Mouse (Mus musculus): ENCODE measurements at regions not wholly inside any gene's neighbourhood (a gene's known extent, or its start where the extent isn't known, plus 50 kb on each side); places are given as distances from the start of the nearest gene placed in this dataset.

DNA sequence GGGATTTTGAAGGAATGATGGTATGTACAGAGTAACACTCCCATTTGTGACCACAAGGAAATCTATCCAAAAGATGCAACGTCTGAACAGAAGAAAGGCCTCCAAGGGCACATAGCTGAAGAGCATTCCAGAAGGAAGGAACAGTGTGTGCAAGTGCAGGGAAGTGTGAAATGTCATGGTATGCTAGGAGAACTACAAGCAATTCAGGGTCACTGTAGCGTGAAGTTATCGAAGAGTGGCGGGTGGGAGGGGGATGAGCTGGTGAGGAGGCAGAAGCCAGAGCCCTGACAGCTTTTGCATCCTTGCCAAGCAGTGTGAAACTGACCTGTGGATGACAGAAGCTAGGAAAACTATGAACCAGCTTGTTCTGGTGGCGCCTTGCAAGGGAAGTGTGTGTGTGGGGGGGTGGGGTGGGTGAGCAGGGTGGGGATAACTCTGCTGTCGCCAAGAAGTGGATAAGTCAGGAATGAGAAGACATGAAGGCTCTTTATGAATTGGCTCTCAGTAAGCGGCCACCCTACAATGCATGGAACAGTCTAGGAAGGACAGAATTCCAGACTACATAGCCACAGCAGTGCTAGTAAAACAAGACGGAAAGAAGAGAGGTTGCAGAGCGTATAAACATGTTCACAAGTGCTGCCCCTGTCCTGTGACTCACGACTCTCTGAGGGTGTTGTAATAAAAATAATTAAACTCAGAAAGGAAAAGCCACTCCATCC lies 179.3 kb upstream of the Acvr2a start:
- 39% methylated on average over 10 of the region's 10 CpGs for WGBS
- no peak for TF ChIP-seq CTCF (conservative IDR thresholded peaks at IDR 0.05; ENCODE audit: insufficient read depth, insufficient read length, low read depth, low read length)
- TF ChIP-seq POLR2A (IDR thresholded peaks at IDR 0.05; ENCODE audit: low read depth, low read length), result no peak
- Histone ChIP-seq H3K27me3 (replicated peaks; ENCODE audit: control insufficient read depth, insufficient read depth, low read length) (no peaks in the 10 kb centered on the region), H3K36me3 (ENCODE audit: control insufficient read depth, insufficient read depth, low read length) (no peaks in the 10 kb centered on the region), H3K27ac (ENCODE audit: insufficient read depth, low read depth, low read length) (no peak overlapping the region), H3K4me1 (ENCODE audit: control insufficient read depth, insufficient read depth, low read length) (no peaks in the 10 kb centered on the region), H3K4me3 (ENCODE audit: insufficient read depth, low read depth, low read length) (no peak overlapping the region)
- DNase-seq, result peak; percentile 26

DNA sequence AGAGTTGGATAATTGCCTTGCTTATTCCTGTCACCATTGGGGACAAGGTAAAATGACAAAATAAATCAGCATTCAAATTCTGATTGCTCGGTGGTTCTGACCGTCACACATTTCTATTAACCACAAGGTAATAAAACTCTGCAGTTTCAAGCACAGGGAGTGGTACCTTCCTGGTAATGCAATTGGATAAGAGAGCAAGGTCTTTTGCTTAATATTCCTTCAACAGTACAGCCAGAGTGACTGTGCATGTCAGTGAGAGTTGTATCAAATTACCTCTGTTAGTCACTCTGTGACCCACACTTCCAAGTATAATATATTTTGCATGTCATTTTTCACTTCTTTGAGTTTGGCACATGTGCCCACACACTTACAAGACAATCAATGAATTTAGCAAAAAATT lies 177.8 kb upstream of the Acvr2a start:
- Histone ChIP-seq H3K4me3 (ENCODE audit: insufficient read depth, low read depth, low read length) (no peak overlapping the region), H3K4me1 (ENCODE audit: control insufficient read depth, insufficient read depth, low read length) (no peaks in the 10 kb centered on the region), H3K27me3 (replicated peaks; ENCODE audit: control insufficient read depth, insufficient read depth, low read length) (no peaks in the 10 kb centered on the region), H3K36me3 (ENCODE audit: control insufficient read depth, insufficient read depth, low read length) (no peaks in the 10 kb centered on the region), H3K27ac (ENCODE audit: insufficient read depth, low read depth, low read length) (no peak overlapping the region)
- no peak for TF ChIP-seq POLR2A (IDR thresholded peaks at IDR 0.05; ENCODE audit: low read depth, low read length)
- no peak for TF ChIP-seq CTCF (conservative IDR thresholded peaks at IDR 0.05; ENCODE audit: insufficient read depth, insufficient read length, low read depth, low read length)
- DNase-seq, result no peak
- 39% methylated on average over 2 of the region's 2 CpGs for WGBS

DNA sequence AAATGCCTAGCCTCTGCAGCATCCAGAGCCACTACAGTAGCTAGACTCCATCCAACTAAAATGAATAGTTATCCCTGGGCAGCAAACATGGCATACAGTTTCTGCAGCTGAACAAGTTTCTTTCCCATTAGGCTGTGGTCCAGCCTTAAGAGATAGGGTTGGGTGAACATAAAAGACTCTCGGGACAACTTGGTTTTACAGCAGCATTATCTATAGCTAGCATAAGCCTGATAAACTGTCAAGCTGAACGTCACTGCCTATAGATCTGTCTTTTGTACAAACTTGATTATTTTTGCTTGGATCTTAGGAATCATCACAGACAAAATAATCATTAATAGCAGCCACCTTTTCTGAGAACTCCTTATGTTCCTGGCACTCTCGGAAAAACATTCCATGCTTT lies 169.8 kb upstream of the Acvr2a start:
- Histone ChIP-seq H3K36me3 (ENCODE audit: control insufficient read depth, insufficient read depth, low read length) (no peaks in the 10 kb centered on the region), H3K4me1 (ENCODE audit: control insufficient read depth, insufficient read depth, low read length) (no peaks in the 10 kb centered on the region), H3K4me3 (ENCODE audit: insufficient read depth, low read depth, low read length) (no peak overlapping the region), H3K27ac (ENCODE audit: insufficient read depth, low read depth, low read length) (no peak overlapping the region), H3K27me3 (replicated peaks; ENCODE audit: control insufficient read depth, insufficient read depth, low read length) (no peaks in the 10 kb centered on the region)
- no peak for DNase-seq
- TF ChIP-seq POLR2A (IDR thresholded peaks at IDR 0.05; ENCODE audit: low read depth, low read length) (no peak), CTCF (conservative IDR thresholded peaks at IDR 0.05; ENCODE audit: insufficient read depth, insufficient read length, low read depth, low read length) (no peak)
- 84% methylated on average over 3 of the region's 3 CpGs for WGBS

DNA sequence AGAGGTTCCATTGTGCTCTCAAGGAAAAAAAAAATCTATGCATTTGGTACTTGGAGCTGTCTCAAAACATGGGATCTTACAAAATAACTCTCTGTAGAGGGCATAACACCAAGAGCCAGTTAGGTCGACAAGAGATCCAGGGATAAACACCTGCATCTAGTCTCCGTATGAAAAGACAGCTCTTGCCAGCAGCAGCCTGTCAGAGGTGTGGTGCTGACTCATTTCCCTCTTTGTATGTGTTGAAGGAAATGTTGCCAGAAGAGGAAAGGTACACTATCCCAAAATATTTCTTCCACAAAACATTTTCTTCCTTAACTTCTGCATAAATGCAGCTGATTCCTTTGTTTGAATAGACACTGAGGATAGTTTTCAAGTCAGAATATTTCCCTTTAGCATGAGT lies 163.6 kb upstream of the Acvr2a start:
- peak; percentile 30 for DNase-seq
- no peaks in the 10 kb centered on the region for H3K27me3 ChIP-seq (replicated peaks; ENCODE audit: control insufficient read depth, insufficient read depth, low read length)
- TF ChIP-seq POLR2A (IDR thresholded peaks at IDR 0.05; ENCODE audit: low read depth, low read length) (no peak), CTCF (conservative IDR thresholded peaks at IDR 0.05; ENCODE audit: insufficient read depth, insufficient read length, low read depth, low read length) (no peak)
- WGBS, result 47% methylated on average over 2 of the region's 2 CpGs
- H3K4me3 ChIP-seq (ENCODE audit: insufficient read depth, low read depth, low read length), result no peak overlapping the region
- no peaks in the 10 kb centered on the region for H3K36me3 ChIP-seq (ENCODE audit: control insufficient read depth, insufficient read depth, low read length)
- no peak overlapping the region for H3K27ac ChIP-seq (ENCODE audit: insufficient read depth, low read depth, low read length)
- no peaks in the 10 kb centered on the region for H3K4me1 ChIP-seq (ENCODE audit: control insufficient read depth, insufficient read depth, low read length)

DNA sequence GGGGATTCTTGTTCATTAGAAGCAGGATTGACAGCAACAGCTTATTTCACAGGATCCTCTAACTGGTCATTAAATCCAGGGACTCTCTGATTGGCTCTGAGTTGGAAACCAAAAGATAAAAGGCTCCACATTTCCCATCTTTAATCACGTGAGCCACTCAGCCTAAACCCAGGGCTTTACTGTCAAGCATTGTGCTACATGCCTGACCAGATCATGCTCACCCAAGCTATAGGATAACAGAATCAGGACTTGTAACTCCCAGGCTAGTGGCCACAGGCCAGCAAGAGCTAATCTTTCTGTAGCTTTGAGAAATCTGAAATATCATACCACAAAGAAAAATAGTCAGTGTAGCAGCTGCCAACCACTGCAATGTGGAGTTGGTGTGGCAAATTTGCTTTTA lies 152.7 kb upstream of the Acvr2a start:
- Histone ChIP-seq H3K27me3 (replicated peaks; ENCODE audit: control insufficient read depth, insufficient read depth, low read length) (no peaks in the 10 kb centered on the region), H3K36me3 (ENCODE audit: control insufficient read depth, insufficient read depth, low read length) (no peaks in the 10 kb centered on the region), H3K4me1 (ENCODE audit: control insufficient read depth, insufficient read depth, low read length) (no peaks in the 10 kb centered on the region), H3K27ac (ENCODE audit: insufficient read depth, low read depth, low read length) (no peak overlapping the region), H3K4me3 (ENCODE audit: insufficient read depth, low read depth, low read length) (no peak overlapping the region)
- TF ChIP-seq CTCF (conservative IDR thresholded peaks at IDR 0.05; ENCODE audit: insufficient read depth, insufficient read length, low read depth, low read length) (no peak), POLR2A (IDR thresholded peaks at IDR 0.05; ENCODE audit: low read depth, low read length) (no peak)
- DNase-seq, result no peak
- WGBS, result 83% methylated on average over 1 of the region's 1 CpGs

DNA sequence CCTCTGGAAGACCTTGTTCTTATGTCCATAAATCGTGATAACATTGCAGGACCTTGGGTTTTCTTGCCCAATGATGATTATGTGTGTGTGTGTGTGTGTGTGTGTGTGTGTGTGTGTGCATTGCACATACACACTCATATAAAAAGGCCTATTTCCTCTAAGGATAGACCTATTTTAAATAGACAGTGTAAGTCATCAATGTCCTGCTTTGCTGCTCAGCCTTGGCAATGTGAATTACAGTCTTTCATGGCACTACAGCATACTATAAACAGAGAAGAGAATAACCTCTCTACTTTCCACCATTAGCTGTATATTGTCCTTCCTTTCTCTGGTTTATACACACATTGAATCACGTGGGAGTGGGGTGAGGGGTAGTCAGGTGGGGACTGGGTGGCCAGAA lies 148.8 kb upstream of the Acvr2a start:
- Histone ChIP-seq H3K36me3 (ENCODE audit: control insufficient read depth, insufficient read depth, low read length) (no peaks in the 10 kb centered on the region), H3K4me3 (ENCODE audit: insufficient read depth, low read depth, low read length) (no peak overlapping the region), H3K27ac (ENCODE audit: insufficient read depth, low read depth, low read length) (no peak overlapping the region), H3K4me1 (ENCODE audit: control insufficient read depth, insufficient read depth, low read length) (no peaks in the 10 kb centered on the region), H3K27me3 (replicated peaks; ENCODE audit: control insufficient read depth, insufficient read depth, low read length) (no peaks in the 10 kb centered on the region)
- 72% methylated on average over 2 of the region's 2 CpGs for WGBS
- DNase-seq, result no peak
- TF ChIP-seq POLR2A (IDR thresholded peaks at IDR 0.05; ENCODE audit: low read depth, low read length) (no peak), CTCF (conservative IDR thresholded peaks at IDR 0.05; ENCODE audit: insufficient read depth, insufficient read length, low read depth, low read length) (no peak)

DNA sequence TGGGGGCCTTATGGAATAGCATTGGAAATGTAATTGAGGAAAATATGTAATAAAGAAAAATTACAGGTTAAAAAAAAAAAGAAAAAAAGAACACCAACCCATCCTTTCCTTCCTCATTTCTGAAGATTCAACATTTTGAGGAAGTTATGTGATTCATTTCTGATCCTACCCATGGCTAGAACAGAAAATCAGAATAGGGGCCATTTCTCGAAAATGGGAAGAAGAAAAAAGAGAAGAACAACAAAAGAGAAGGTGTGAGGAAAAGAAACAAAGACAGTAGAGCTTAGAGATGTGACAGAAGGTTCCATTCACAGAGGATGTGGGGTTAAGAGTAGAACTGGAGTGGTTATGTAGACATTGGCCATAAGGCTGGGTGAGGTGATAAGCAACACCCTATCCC lies 124.8 kb upstream of the Acvr2a start:
- DNase-seq, result no peak
- Histone ChIP-seq H3K4me3 (ENCODE audit: insufficient read depth, low read depth, low read length) (no peak overlapping the region), H3K36me3 (ENCODE audit: control insufficient read depth, insufficient read depth, low read length) (no peaks in the 10 kb centered on the region), H3K27me3 (replicated peaks; ENCODE audit: control insufficient read depth, insufficient read depth, low read length) (no peaks in the 10 kb centered on the region), H3K27ac (ENCODE audit: insufficient read depth, low read depth, low read length) (no peak overlapping the region), H3K4me1 (ENCODE audit: control insufficient read depth, insufficient read depth, low read length) (no peaks in the 10 kb centered on the region)
- TF ChIP-seq CTCF (conservative IDR thresholded peaks at IDR 0.05; ENCODE audit: insufficient read depth, insufficient read length, low read depth, low read length) (no peak), POLR2A (IDR thresholded peaks at IDR 0.05; ENCODE audit: low read depth, low read length) (no peak)
- WGBS, result 74% methylated on average over 1 of the region's 1 CpGs
